Mouse (Mus musculus) heart, postnatal 14 days (tissue): Measurements from ENCODE around the gene Zfp14. TPM values are rescaled to one million over a fixed set of nuclear protein-coding genes. Genes with fewer than 3 reads are reported as not detected.

Experiments
- microRNA-seq, 2 experiments: library from miRNA; unstranded; fragments of <30 nt; microRNA quantifications; one replicate each; pipeline ENCODE4 v1.2.0; 2021 to 2022
- total RNA-seq, 2 experiments: library from RNA; stranded (reverse); gene quantifications; 2 replicates each; pipeline ENCODE4 v1.2.3; 2021

Gene Zfp14
- total RNA-seq, 2 experiments from 2014 or later = 2.2 to 3.3 TPM

Small RNAs within 50 kb of the gene (microRNA-seq; reads per million reads assigned to microRNA genes)
- 0 reads per million in 2 experiments for gene Gm23368

Other genes starting within 250 kb of the Zfp14 start
- 10 to 100 TPM; 11.8 to 13.0 TPM for gene Zfp790, start 235.3 kb downstream of the Zfp14 start, total RNA-seq
- 1 to 10 TPM in 1 of 2 experiments, under 1 TPM in 1; 0.83 to 1.5 TPM for gene Zfp940, start 197.7 kb downstream of the Zfp14 start, total RNA-seq
- gene Zfp420, start 191.4 kb downstream of the Zfp14 start, total RNA-seq = 1 to 10 TPM; 2.5 to 2.8 TPM
- 10 to 100 TPM in 1 of 2 experiments, 1 to 10 TPM in 1; 9.7 to 10.4 TPM for gene Zfp27, start 144.8 kb downstream of the Zfp14 start, total RNA-seq
- gene Zfp383, start 143.2 kb downstream of the Zfp14 start, total RNA-seq = 1 to 10 TPM; 7.3 to 8.1 TPM
- 1 to 10 TPM; 6.1 to 6.4 TPM for gene Zfp74, start 97.3 kb downstream of the Zfp14 start, total RNA-seq
- gene Zfp568, start 67.4 kb downstream of the Zfp14 start, total RNA-seq = 10 to 100 TPM; 32.0 to 41.7 TPM
- 1 to 10 TPM; 2.0 to 2.1 TPM for gene Zfp82, start 21.5 kb upstream of the Zfp14 start, total RNA-seq
- not detected for gene Gm26920, start 39.0 kb upstream of the Zfp14 start, total RNA-seq
- gene Zfp566, start 39.1 kb upstream of the Zfp14 start, total RNA-seq = 1 to 10 TPM; 1.5 to 1.8 TPM
- 10 to 100 TPM; 35.9 to 40.9 TPM for gene Zfp260, start 43.4 kb upstream of the Zfp14 start, total RNA-seq
- gene Zfp382, start 70.6 kb upstream of the Zfp14 start, total RNA-seq = 1 to 10 TPM; 4.2 to 4.4 TPM
- gene Zfp146, start 118.4 kb upstream of the Zfp14 start, total RNA-seq = 10 to 100 TPM; 29.6 to 34.9 TPM
- gene Cox7a1, start 132.8 kb upstream of the Zfp14 start, total RNA-seq = 1,000 to 10,000 TPM; 1,873 to 1,882 TPM
- 100 to 1,000 TPM; 285 to 301 TPM for gene Capns1, start 147.4 kb upstream of the Zfp14 start, total RNA-seq
- 10 to 100 TPM; 52.8 to 55.5 TPM for gene Polr2i, start 180.6 kb upstream of the Zfp14 start, total RNA-seq
- gene Tbcb, start 180.9 kb upstream of the Zfp14 start, total RNA-seq = 10 to 100 TPM; 47.4 to 60.8 TPM
- gene Ovol3, start 184.3 kb upstream of the Zfp14 start, total RNA-seq = not detected
- gene Thap8, start 228.7 kb upstream of the Zfp14 start, total RNA-seq = under 1 TPM; 0.22 to 0.43 TPM
- gene Wdr62, start 229.0 kb upstream of the Zfp14 start, total RNA-seq = 1 to 10 TPM; 2.7 to 2.9 TPM
- 10 to 100 TPM in 1 of 2 experiments, 1 to 10 TPM in 1; 7.0 to 14.1 TPM for gene Clip3, start 240.3 kb upstream of the Zfp14 start, total RNA-seq